Mouse (Mus musculus) thymus, postnatal 4 days (tissue): ENCODE measurements at regions not wholly inside any gene's neighbourhood (a gene's known extent, or its start where the extent isn't known, plus 50 kb on each side); places are given as distances from the start of the nearest gene placed in this dataset.

Experiments used
- DNase-seq: peaks from one replicate; pipeline ENCODE4 v3.0.0; 2021

- DNase-seq = no peak
These were observed 366.5 kb upstream of the Atp11b start for GRCm38 (mm10) chr3:35387386-35387785.

DNA sequence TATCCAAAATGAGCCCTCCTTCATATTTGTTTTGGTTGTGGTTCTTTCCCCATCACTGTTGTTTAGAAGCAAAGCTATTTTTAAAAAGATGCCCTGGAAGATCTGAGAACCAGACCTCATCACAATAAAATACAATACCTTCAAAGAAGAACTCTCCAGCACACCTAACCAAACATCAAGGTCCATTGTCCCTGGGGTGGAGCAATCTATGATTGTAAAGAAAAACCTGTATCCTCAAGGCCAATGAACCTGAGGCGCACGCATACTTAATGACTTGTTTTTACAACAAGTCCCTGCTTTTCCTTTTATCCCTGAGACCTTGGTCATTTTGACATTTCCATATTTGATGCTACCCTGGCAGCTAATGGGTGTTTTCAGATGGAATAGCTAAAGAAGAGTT lies 361.2 kb upstream of the Atp11b start:
- no peak for DNase-seq

GRCm38 (mm10) chr3:35400213-35400612 lies 353.7 kb upstream of the Atp11b start:
- no peak for DNase-seq

GRCm38 (mm10) chr3:35402666-35403065 lies 351.2 kb upstream of the Atp11b start:
- DNase-seq = no peak

GRCm38 (mm10) chr3:35403952-35404351 lies 350.0 kb upstream of the Atp11b start:
- no peak for DNase-seq

GRCm38 (mm10) chr3:35404492-35405390 lies 349.2 kb upstream of the Atp11b start:
- DNase-seq = no peak

GRCm38 (mm10) chr3:35405621-35406079 lies 348.3 kb upstream of the Atp11b start:
- DNase-seq = peak; percentile 29

DNA sequence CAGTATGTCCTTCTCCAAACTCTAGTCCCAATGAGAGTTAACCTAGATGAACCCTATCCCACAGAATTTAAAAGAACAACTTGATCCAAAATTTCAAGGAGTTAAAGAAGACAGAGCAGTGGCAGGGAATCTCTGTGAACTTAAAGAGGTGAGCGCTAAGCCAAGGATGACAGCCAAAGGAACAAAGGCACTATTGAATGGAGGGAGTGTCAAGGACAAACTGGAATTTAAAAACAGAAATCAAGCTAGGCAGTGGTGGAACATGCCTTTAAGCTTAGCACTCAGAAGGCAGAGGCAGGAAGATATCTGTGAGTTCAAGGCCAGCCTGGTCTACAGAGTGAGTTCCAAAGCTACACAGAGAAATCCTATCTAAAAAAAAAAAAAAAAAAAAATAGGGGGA lies 316.2 kb upstream of the Atp11b start:
- DNase-seq = no peak

DNA sequence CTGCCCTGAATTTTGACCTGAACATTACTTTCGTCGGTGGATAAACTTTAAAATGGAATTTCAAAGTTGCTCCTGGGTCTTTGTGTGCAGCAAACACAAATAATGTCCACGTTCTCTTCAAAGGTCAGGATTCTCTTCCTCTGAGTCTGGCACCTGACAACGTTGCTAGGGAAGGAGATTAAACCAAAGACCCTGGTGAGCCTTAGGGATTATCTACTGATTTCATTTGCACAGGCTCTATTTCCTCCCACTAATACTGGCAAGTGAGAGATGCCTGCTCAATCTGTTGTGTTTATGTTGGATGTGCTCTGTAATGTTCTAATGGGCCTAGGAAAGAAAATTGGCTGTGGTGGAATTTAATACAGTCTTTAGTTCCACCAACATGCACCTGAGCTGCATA lies 291.0 kb upstream of the Atp11b start:
- no peak for DNase-seq

GRCm38 (mm10) chr3:35464212-35464911 lies 289.5 kb upstream of the Atp11b start:
- DNase-seq = no peak

DNA sequence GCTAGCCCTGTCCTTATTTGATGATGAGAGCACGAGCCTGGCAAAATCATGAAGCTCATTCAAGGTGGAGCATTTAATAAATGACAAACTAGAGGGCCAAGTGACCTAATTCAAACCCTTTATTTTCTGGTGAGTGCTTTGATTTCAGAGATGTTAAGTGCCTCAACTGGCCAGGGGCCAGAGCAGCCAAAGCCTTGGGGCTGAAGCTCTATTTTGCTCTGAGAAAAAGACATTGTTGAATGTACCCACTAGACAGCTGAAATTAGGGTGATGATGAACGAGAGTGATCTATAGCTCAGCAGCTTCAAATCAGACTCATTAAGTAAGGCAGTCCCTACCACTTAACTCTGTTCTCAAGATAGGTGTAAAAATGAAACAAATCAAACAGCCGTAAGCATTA lies 287.9 kb upstream of the Atp11b start:
- DNase-seq = no peak

- DNase-seq = no peak
These were observed 280.6 kb upstream of the Atp11b start for GRCm38 (mm10) chr3:35473351-35473750.

GRCm38 (mm10) chr3:35474361-35474760 lies 279.5 kb upstream of the Atp11b start:
- DNase-seq = no peak

GRCm38 (mm10) chr3:35475326-35475725 lies 278.6 kb upstream of the Atp11b start:
- no peak for DNase-seq

DNA sequence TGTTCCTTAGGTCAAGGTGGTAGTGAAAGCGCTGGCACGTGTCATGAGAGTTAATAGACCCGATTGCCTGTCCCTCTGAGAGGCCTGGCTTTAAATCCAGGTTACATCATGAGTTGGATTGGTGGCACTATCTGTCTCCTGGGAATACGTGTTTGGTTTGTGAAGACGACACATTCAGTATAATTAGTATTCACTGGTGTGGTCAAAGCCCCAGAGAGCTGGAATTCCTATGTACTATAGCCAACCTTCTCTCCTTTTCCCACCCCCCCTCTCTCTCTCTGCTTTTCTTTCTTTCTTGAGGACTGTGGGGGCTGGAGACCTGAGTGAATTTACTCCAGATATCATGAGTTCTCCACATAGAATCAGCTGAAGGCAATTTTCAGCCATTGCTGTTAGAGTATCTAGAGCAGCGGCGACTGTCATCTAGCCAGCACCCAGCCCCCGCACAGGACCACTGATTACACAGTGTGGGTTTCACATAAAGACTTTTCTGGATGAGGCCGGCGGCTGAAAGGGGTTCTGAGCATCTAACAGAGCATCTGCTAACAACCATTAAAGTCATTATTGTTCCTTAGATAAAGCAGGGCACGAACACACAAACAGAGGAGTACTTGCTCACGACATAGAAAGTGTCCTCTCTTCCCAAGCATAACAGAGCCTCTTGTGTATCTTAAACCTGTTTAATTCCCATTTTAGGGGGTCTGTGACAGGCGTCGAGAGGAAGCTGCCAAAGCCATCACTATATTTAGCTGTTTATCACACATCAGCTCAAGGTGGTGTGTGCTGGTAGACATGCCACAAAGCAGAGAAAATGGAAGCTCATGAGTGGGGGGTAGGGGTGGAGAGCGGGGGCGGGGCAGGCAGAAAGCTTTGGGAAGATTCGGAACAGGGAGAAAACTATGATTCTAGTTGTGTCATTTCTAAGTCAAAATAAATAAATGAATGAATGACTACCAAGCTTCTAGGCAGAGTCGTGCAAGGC lies 272.9 kb upstream of the Atp11b start:
- no peak for DNase-seq

- no peak for DNase-seq
These were observed 272.1 kb upstream of the Atp11b start for GRCm38 (mm10) chr3:35481841-35482240.

GRCm38 (mm10) chr3:35482296-35482695 lies 271.6 kb upstream of the Atp11b start:
- DNase-seq = peak; percentile 47

GRCm38 (mm10) chr3:35482759-35483158 lies 271.1 kb upstream of the Atp11b start:
- DNase-seq = no peak

GRCm38 (mm10) chr3:35496027-35496824 lies 257.7 kb upstream of the Atp11b start:
- DNase-seq = no peak

DNA sequence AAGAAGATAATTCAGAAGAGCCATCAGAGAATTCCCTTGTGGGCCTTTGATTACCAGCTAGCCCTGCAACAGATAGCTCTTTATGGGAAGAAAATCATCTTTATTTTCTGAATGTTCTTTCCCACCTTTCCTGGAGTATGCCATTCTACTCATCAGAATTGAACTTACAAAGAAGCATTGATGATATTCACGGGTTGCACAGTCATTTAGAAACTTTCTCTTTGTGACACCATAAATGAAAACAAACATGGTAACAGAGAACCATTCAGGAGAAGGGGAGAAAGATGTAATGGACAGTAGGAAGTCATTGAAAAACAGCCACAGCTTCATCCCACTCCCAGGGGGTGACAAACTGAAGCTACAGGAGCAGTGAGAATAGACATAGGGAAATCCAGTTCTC lies 243.6 kb upstream of the Atp11b start:
- no peak for DNase-seq

DNA sequence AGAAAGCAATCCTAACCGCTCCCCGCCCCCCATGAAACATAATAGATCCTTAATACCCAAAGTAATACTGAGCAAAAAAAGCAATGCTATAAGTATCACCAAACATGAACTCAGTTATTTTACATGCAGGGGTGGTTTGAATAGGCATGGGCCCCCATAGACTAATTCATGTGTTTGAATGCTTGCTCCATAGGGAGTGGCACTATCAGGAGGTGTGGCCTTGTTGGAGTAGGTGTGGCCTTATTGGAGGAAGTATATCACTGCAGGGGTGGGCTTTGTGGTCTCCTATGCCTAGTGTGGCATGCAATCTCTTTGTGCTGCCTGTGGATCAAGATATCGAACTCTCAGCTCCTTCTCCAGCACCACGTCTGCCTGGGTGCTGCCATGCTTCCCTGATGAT lies 237.4 kb upstream of the Atp11b start:
- no peak for DNase-seq

DNA sequence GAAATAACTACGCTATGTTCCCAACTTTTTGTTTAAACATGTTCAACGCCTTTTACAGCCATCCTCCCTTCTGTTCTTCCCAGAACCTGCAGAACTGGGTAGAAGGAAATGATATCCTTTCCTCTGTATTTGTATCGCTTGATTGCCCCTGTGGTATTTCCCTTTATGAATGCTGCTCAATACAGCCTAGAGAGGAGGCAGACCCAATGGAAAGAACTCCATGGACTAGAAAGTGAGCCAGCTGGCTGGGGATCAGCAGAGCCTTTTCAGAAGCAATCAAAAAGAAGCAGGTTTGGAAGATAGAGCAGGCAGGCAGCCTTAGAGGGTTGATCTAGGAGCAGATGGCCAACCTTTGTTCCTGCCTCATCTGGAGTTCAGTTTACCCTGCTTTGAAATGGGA lies 233.8 kb upstream of the Atp11b start:
- DNase-seq = no peak
